26 mouse cellular contexts compared by ENCODE assay signal in genomic region chr3:128104516-128104915, GRCm38 (mm10).
"Had no signal": no experiment of that assay in that cellular context is flagged by ENCODE, and none has a peak within 500 bp of the region (broad histone marks: within the 10 kb centered on the region; RNA-seq: fewer than 3 reads in every experiment).

No protein-coding gene starts in this region.

- H3K27ac ChIP-seq: embryonic facial prominence, embryonic 10.5 days; embryonic facial prominence, embryonic 12.5 days; embryonic facial prominence, embryonic 13.5 days; embryonic facial prominence, embryonic 15.5 days; forebrain, embryonic 10.5 days; forebrain, embryonic 12.5 days; forebrain, embryonic 13.5 days; forebrain, embryonic 15.5 days; gastrocnemius, adult 2 months; heart, adult 2 months; heart, embryonic 10.5 days had no signal

- ATAC-seq: forebrain, embryonic 13.5 days; forebrain, embryonic 14.5 days; forebrain, embryonic 15.5 days; forebrain, embryonic 16.5 days; forebrain, postnatal 0 days had no signal

- H3K36me3 ChIP-seq: embryonic facial prominence, embryonic 10.5 days; embryonic facial prominence, embryonic 12.5 days; embryonic facial prominence, embryonic 13.5 days; embryonic facial prominence, embryonic 15.5 days; forebrain, embryonic 10.5 days; forebrain, embryonic 12.5 days; forebrain, embryonic 15.5 days; heart, embryonic 10.5 days had no signal

- H3K9ac ChIP-seq: embryonic facial prominence, embryonic 12.5 days; embryonic facial prominence, embryonic 13.5 days; embryonic facial prominence, embryonic 15.5 days; forebrain, embryonic 12.5 days; forebrain, embryonic 13.5 days; forebrain, embryonic 15.5 days; forebrain, postnatal 0 days had no signal

- H3K4me2 ChIP-seq: embryonic facial prominence, embryonic 12.5 days; embryonic facial prominence, embryonic 13.5 days; embryonic facial prominence, embryonic 15.5 days; forebrain, embryonic 12.5 days; forebrain, embryonic 13.5 days; forebrain, embryonic 15.5 days had no signal

- H3K4me1 ChIP-seq: embryonic facial prominence, embryonic 10.5 days; embryonic facial prominence, embryonic 12.5 days; embryonic facial prominence, embryonic 13.5 days; embryonic facial prominence, embryonic 15.5 days; forebrain, embryonic 10.5 days; forebrain, embryonic 12.5 days; forebrain, embryonic 13.5 days; forebrain, embryonic 15.5 days; heart, embryonic 10.5 days had no signal

- H3K27me3 ChIP-seq: embryonic facial prominence, embryonic 12.5 days; embryonic facial prominence, embryonic 13.5 days; embryonic facial prominence, embryonic 15.5 days; forebrain, embryonic 12.5 days; forebrain, embryonic 13.5 days; forebrain, embryonic 15.5 days had no signal

- H3K4me3 ChIP-seq: embryonic facial prominence, embryonic 10.5 days; embryonic facial prominence, embryonic 12.5 days; embryonic facial prominence, embryonic 13.5 days; embryonic facial prominence, embryonic 15.5 days; erythroblast, embryonic 14.5 days; forebrain, embryonic 10.5 days; forebrain, embryonic 12.5 days; forebrain, embryonic 13.5 days; forebrain, embryonic 15.5 days; gastrocnemius, adult 2 months; heart, adult 2 months; heart, embryonic 10.5 days had no signal

- DNase-seq: cerebellum, postnatal 10 days; cerebellum, postnatal 14 days; cerebellum, postnatal 25 days; cerebellum, postnatal 36 days; embryo, embryonic 11 days; forebrain, postnatal 0 days; gastrocnemius, adult 2 months; gastrocnemius, postnatal 10 days; gastrocnemius, postnatal 14 days; gastrocnemius, postnatal 25 days; gastrocnemius, postnatal 36 days; heart, adult 11 months; heart, adult 18-20 months; heart, adult 2 months had no signal

- H3K9me3 ChIP-seq: embryonic facial prominence, embryonic 10.5 days; embryonic facial prominence, embryonic 12.5 days; embryonic facial prominence, embryonic 13.5 days; embryonic facial prominence, embryonic 15.5 days; forebrain, embryonic 10.5 days; forebrain, embryonic 12.5 days; forebrain, embryonic 13.5 days; forebrain, embryonic 15.5 days; heart, embryonic 10.5 days had no signal
